Mouse (Mus musculus): ENCODE measurements around the gene Znrf1. TPM values are rescaled to one million over a fixed set of nuclear protein-coding genes. Genes with fewer than 3 reads are reported as not detected.
A peak's percentile ranks its signal among the peaks of the same experiment; 100 is the strongest.

Gene Znrf1
- polyA plus RNA-seq, 1 experiment from 2014 or later, result 65.7 TPM

GRCm38 (mm10) chr8:111572431-111572830 is 36.5 kb downstream of the Znrf1 start:
- Histone ChIP-seq H3K4me2 (ENCODE audit: low read length) (no peak overlapping the region), H3K27ac (ENCODE audit: low read depth, low read length) (no peak overlapping the region), H3K36me3 (ENCODE audit: control insufficient read depth, insufficient read depth, low read length) (no peaks in the 10 kb centered on the region), H3K9ac (ENCODE audit: low read depth, low read length) (no peak overlapping the region), H3K9me3 (ENCODE audit: control insufficient read depth, low read length) (no peaks in the 10 kb centered on the region), H3K4me1 (ENCODE audit: control insufficient read depth, insufficient read depth, low read depth, low read length) (peaks cover 26% of the 10 kb centered on the region), H3K4me3 (ENCODE audit: low read length) (no peak overlapping the region), H3K27me3 (replicated peaks; ENCODE audit: control insufficient read depth, insufficient read depth, low read length) (no peaks in the 10 kb centered on the region)
- no peak for ATAC-seq
- 89% methylated on average over 2 of the region's 2 CpGs for WGBS

GRCm38 (mm10) chr8:111573583-111573982 is 37.7 kb downstream of the Znrf1 start:
- Histone ChIP-seq H3K4me3 (ENCODE audit: low read length) (no peak overlapping the region), H3K36me3 (ENCODE audit: control insufficient read depth, insufficient read depth, low read length) (no peaks in the 10 kb centered on the region), H3K4me1 (ENCODE audit: control insufficient read depth, insufficient read depth, low read depth, low read length) (peaks cover 19% of the 10 kb centered on the region), H3K9me3 (ENCODE audit: control insufficient read depth, low read length) (no peaks in the 10 kb centered on the region), H3K9ac (ENCODE audit: low read depth, low read length) (no peak overlapping the region), H3K27me3 (replicated peaks; ENCODE audit: control insufficient read depth, insufficient read depth, low read length) (no peaks in the 10 kb centered on the region), H3K4me2 (ENCODE audit: low read length) (peak overlapping the region; percentile 15; the same call in 1 of the 2 replicates), H3K27ac (ENCODE audit: low read depth, low read length) (peak overlapping the region; percentile 44; the same call in 1 of the 2 replicates)
- ATAC-seq, result peak; percentile 46
- 18% methylated on average over 8 of the region's 8 CpGs for WGBS

- 78% methylated on average over 2 of the region's 2 CpGs for WGBS
- H3K4me2 ChIP-seq (ENCODE audit: low read length), result no peak overlapping the region
- H3K27me3 ChIP-seq (replicated peaks; ENCODE audit: control insufficient read depth, insufficient read depth, low read length), result no peaks in the 10 kb centered on the region
- peaks cover 19% of the 10 kb centered on the region for H3K4me1 ChIP-seq (ENCODE audit: control insufficient read depth, insufficient read depth, low read depth, low read length)
- H3K4me3 ChIP-seq (ENCODE audit: low read length), result no peak overlapping the region
- ATAC-seq, result no peak
- H3K9me3 ChIP-seq (ENCODE audit: control insufficient read depth, low read length), result no peaks in the 10 kb centered on the region
- no peak overlapping the region for H3K27ac ChIP-seq (ENCODE audit: low read depth, low read length)
- no peaks in the 10 kb centered on the region for H3K36me3 ChIP-seq (ENCODE audit: control insufficient read depth, insufficient read depth, low read length)
- H3K9ac ChIP-seq (ENCODE audit: low read depth, low read length), result no peak overlapping the region
These were observed 38.1 kb downstream of the Znrf1 start for GRCm38 (mm10) chr8:111574016-111574415.

GRCm38 (mm10) chr8:111575492-111575891 is 39.6 kb downstream of the Znrf1 start:
- H3K9me3 ChIP-seq (ENCODE audit: control insufficient read depth, low read length), result no peaks in the 10 kb centered on the region
- no peak overlapping the region for H3K4me3 ChIP-seq (ENCODE audit: low read length)
- no peak overlapping the region for H3K27ac ChIP-seq (ENCODE audit: low read depth, low read length)
- no peak overlapping the region for H3K9ac ChIP-seq (ENCODE audit: low read depth, low read length)
- ATAC-seq, result no peak
- no peaks in the 10 kb centered on the region for H3K36me3 ChIP-seq (ENCODE audit: control insufficient read depth, insufficient read depth, low read length)
- H3K4me2 ChIP-seq (ENCODE audit: low read length), result no peak overlapping the region
- H3K27me3 ChIP-seq (replicated peaks; ENCODE audit: control insufficient read depth, insufficient read depth, low read length), result no peaks in the 10 kb centered on the region
- H3K4me1 ChIP-seq (ENCODE audit: control insufficient read depth, insufficient read depth, low read depth, low read length), result peaks cover 14% of the 10 kb centered on the region
- 94% methylated on average over 4 of the region's 4 CpGs for WGBS

GRCm38 (mm10) chr8:111576501-111576900 is 40.6 kb downstream of the Znrf1 start:
- Histone ChIP-seq H3K27me3 (replicated peaks; ENCODE audit: control insufficient read depth, insufficient read depth, low read length) (no peaks in the 10 kb centered on the region), H3K4me2 (ENCODE audit: low read length) (no peak overlapping the region), H3K4me3 (ENCODE audit: low read length) (no peak overlapping the region), H3K27ac (ENCODE audit: low read depth, low read length) (no peak overlapping the region), H3K4me1 (ENCODE audit: control insufficient read depth, insufficient read depth, low read depth, low read length) (peaks cover 14% of the 10 kb centered on the region), H3K9ac (ENCODE audit: low read depth, low read length) (no peak overlapping the region), H3K9me3 (ENCODE audit: control insufficient read depth, low read length) (no peaks in the 10 kb centered on the region), H3K36me3 (ENCODE audit: control insufficient read depth, insufficient read depth, low read length) (no peaks in the 10 kb centered on the region)
- no peak for ATAC-seq

- Histone ChIP-seq H3K9me3 (ENCODE audit: control insufficient read depth, low read length) (no peaks in the 10 kb centered on the region), H3K4me1 (ENCODE audit: control insufficient read depth, insufficient read depth, low read depth, low read length) (peaks cover 12% of the 10 kb centered on the region), H3K27me3 (replicated peaks; ENCODE audit: control insufficient read depth, insufficient read depth, low read length) (no peaks in the 10 kb centered on the region), H3K27ac (ENCODE audit: low read depth, low read length) (no peak overlapping the region), H3K9ac (ENCODE audit: low read depth, low read length) (no peak overlapping the region), H3K4me3 (ENCODE audit: low read length) (no peak overlapping the region), H3K36me3 (ENCODE audit: control insufficient read depth, insufficient read depth, low read length) (no peaks in the 10 kb centered on the region), H3K4me2 (ENCODE audit: low read length) (no peak overlapping the region)
- no peak for ATAC-seq
- 94% methylated on average over 9 of the region's 9 CpGs for WGBS
These were observed 42.1 kb downstream of the Znrf1 start for GRCm38 (mm10) chr8:111577880-111578533.

GRCm38 (mm10) chr8:111579318-111579717 is 43.4 kb downstream of the Znrf1 start:
- H3K9ac ChIP-seq (ENCODE audit: low read depth, low read length), result no peak overlapping the region
- H3K4me2 ChIP-seq (ENCODE audit: low read length), result no peak overlapping the region
- 79% methylated on average over 1 of the region's 1 CpGs for WGBS
- H3K9me3 ChIP-seq (ENCODE audit: control insufficient read depth, low read length), result no peaks in the 10 kb centered on the region
- H3K27ac ChIP-seq (ENCODE audit: low read depth, low read length), result no peak overlapping the region
- no peaks in the 10 kb centered on the region for H3K27me3 ChIP-seq (replicated peaks; ENCODE audit: control insufficient read depth, insufficient read depth, low read length)
- no peak overlapping the region for H3K4me3 ChIP-seq (ENCODE audit: low read length)
- ATAC-seq, result no peak
- H3K4me1 ChIP-seq (ENCODE audit: control insufficient read depth, insufficient read depth, low read depth, low read length), result peaks cover 6% of the 10 kb centered on the region; the same call in 1 of the 2 replicates
- no peaks in the 10 kb centered on the region for H3K36me3 ChIP-seq (ENCODE audit: control insufficient read depth, insufficient read depth, low read length)

GRCm38 (mm10) chr8:111580306-111580705 is 44.4 kb downstream of the Znrf1 start:
- Histone ChIP-seq H3K9me3 (ENCODE audit: control insufficient read depth, low read length) (no peaks in the 10 kb centered on the region), H3K4me3 (ENCODE audit: low read length) (no peak overlapping the region), H3K4me1 (ENCODE audit: control insufficient read depth, insufficient read depth, low read depth, low read length) (peaks cover 6% of the 10 kb centered on the region; the same call in 1 of the 2 replicates), H3K27ac (ENCODE audit: low read depth, low read length) (no peak overlapping the region), H3K4me2 (ENCODE audit: low read length) (no peak overlapping the region), H3K36me3 (ENCODE audit: control insufficient read depth, insufficient read depth, low read length) (no peaks in the 10 kb centered on the region), H3K27me3 (replicated peaks; ENCODE audit: control insufficient read depth, insufficient read depth, low read length) (no peaks in the 10 kb centered on the region), H3K9ac (ENCODE audit: low read depth, low read length) (no peak overlapping the region)
- ATAC-seq, result no peak
- WGBS, result 89% methylated on average over 3 of the region's 3 CpGs

- WGBS, result 64% methylated on average over 3 of the region's 3 CpGs
- no peaks in the 10 kb centered on the region for H3K27me3 ChIP-seq (replicated peaks; ENCODE audit: control insufficient read depth, insufficient read depth, low read length)
- no peak for ATAC-seq
These were observed 46.5 kb downstream of the Znrf1 start for GRCm38 (mm10) chr8:111582386-111582785.

More at GRCm38 (mm10) chr8:111582386-111582785, 46.5 kb downstream of the Znrf1 start:
- Histone ChIP-seq H3K4me2 (ENCODE audit: low read length) (no peak overlapping the region), H3K27ac (ENCODE audit: low read depth, low read length) (no peak overlapping the region), H3K9me3 (ENCODE audit: control insufficient read depth, low read length) (no peaks in the 10 kb centered on the region), H3K4me1 (ENCODE audit: control insufficient read depth, insufficient read depth, low read depth, low read length) (peaks cover 4% of the 10 kb centered on the region; the same call in 1 of the 2 replicates), H3K36me3 (ENCODE audit: control insufficient read depth, insufficient read depth, low read length) (no peaks in the 10 kb centered on the region), H3K9ac (ENCODE audit: low read depth, low read length) (no peak overlapping the region), H3K4me3 (ENCODE audit: low read length) (no peak overlapping the region)
